Mouse (Mus musculus): Measurements from ENCODE around the gene Tnfsf13b. TPM values are rescaled to one million over a fixed set of nuclear protein-coding genes. Genes with fewer than 3 reads are reported as not detected.

Gene Tnfsf13b
- polyA plus RNA-seq, 1 experiment from 2014 or later = not detected

GRCm38 (mm10) chr8:10004115-10004514 is 2.2 kb upstream of the Tnfsf13b start:
- H3K4me1 ChIP-seq = peaks cover 10% of the 10 kb centered on the region
- H3K4me3 ChIP-seq = no peak overlapping the region
- no peak overlapping the region for H3K27ac ChIP-seq (replicated peaks)
- no peaks in the 10 kb centered on the region for H3K9me3 ChIP-seq
- 77% methylated on average over 7 of the region's 7 CpGs for WGBS
- H3K27me3 ChIP-seq (replicated peaks; ENCODE audit: low read depth, poor library complexity, severe bottlenecking) = peaks cover 19% of the 10 kb centered on the region
- DNase-seq (ENCODE audit: low spot score) = no peak
- H3K36me3 ChIP-seq (replicated peaks) = no peaks in the 10 kb centered on the region

- Histone ChIP-seq H3K27me3 (replicated peaks; ENCODE audit: low read depth, poor library complexity, severe bottlenecking) (peaks cover 19% of the 10 kb centered on the region), H3K27ac (replicated peaks) (peak overlapping the region; percentile 24; the same call in 1 of the 2 replicates), H3K36me3 (replicated peaks) (no peaks in the 10 kb centered on the region), H3K4me3 (peak overlapping the region; percentile 65), H3K9me3 (no peaks in the 10 kb centered on the region), H3K4me1 (peaks cover 10% of the 10 kb centered on the region)
- 4% methylated on average over 29 of the region's 29 CpGs for WGBS
- DNase-seq (ENCODE audit: low spot score) = peak; percentile 67
These were observed 856 bp downstream of the Tnfsf13b start for GRCm38 (mm10) chr8:10006986-10007659.

GRCm38 (mm10) chr8:10007660-10008028 is 1.4 kb downstream of the Tnfsf13b start:
- Histone ChIP-seq H3K9me3 (no peaks in the 10 kb centered on the region), H3K27ac (replicated peaks) (no peak overlapping the region), H3K4me1 (peaks cover 10% of the 10 kb centered on the region), H3K36me3 (replicated peaks) (no peaks in the 10 kb centered on the region), H3K27me3 (replicated peaks; ENCODE audit: low read depth, poor library complexity, severe bottlenecking) (peaks cover 19% of the 10 kb centered on the region), H3K4me3 (peak overlapping the region; percentile 65)
- no peak for DNase-seq (ENCODE audit: low spot score)
- WGBS = 36% methylated on average over 6 of the region's 6 CpGs

GRCm38 (mm10) chr8:10016252-10016651 is 10.0 kb downstream of the Tnfsf13b start:
- Histone ChIP-seq H3K4me3 (no peak overlapping the region), H3K9me3 (no peaks in the 10 kb centered on the region), H3K36me3 (replicated peaks) (no peaks in the 10 kb centered on the region), H3K27ac (replicated peaks) (no peak overlapping the region), H3K4me1 (no peaks in the 10 kb centered on the region), H3K27me3 (replicated peaks; ENCODE audit: low read depth, poor library complexity, severe bottlenecking) (no peaks in the 10 kb centered on the region)
- WGBS = 79% methylated on average over 1 of the region's 1 CpGs
- no peak for DNase-seq (ENCODE audit: low spot score)

GRCm38 (mm10) chr8:10017231-10017630 is 11.0 kb downstream of the Tnfsf13b start:
- Histone ChIP-seq H3K27ac (replicated peaks) (no peak overlapping the region), H3K9me3 (no peaks in the 10 kb centered on the region), H3K4me3 (no peak overlapping the region), H3K4me1 (no peaks in the 10 kb centered on the region), H3K36me3 (replicated peaks) (no peaks in the 10 kb centered on the region), H3K27me3 (replicated peaks; ENCODE audit: low read depth, poor library complexity, severe bottlenecking) (no peaks in the 10 kb centered on the region)
- DNase-seq (ENCODE audit: low spot score) = no peak
- 92% methylated on average over 3 of the region's 3 CpGs for WGBS

- no peaks in the 10 kb centered on the region for H3K9me3 ChIP-seq
- WGBS = 81% methylated on average over 8 of the region's 8 CpGs
- DNase-seq (ENCODE audit: low spot score) = no peak
- H3K36me3 ChIP-seq (replicated peaks) = no peaks in the 10 kb centered on the region
- H3K4me3 ChIP-seq = no peak overlapping the region
- no peaks in the 10 kb centered on the region for H3K27me3 ChIP-seq (replicated peaks; ENCODE audit: low read depth, poor library complexity, severe bottlenecking)
- no peak overlapping the region for H3K27ac ChIP-seq (replicated peaks)
- no peaks in the 10 kb centered on the region for H3K4me1 ChIP-seq
These were observed 24.2 kb downstream of the Tnfsf13b start for GRCm38 (mm10) chr8:10030320-10031060.

- no peaks in the 10 kb centered on the region for H3K36me3 ChIP-seq (replicated peaks)
- no peak overlapping the region for H3K4me3 ChIP-seq
- H3K9me3 ChIP-seq = no peaks in the 10 kb centered on the region
- H3K27me3 ChIP-seq (replicated peaks; ENCODE audit: low read depth, poor library complexity, severe bottlenecking) = no peaks in the 10 kb centered on the region
- no peak for DNase-seq (ENCODE audit: low spot score)
- H3K27ac ChIP-seq (replicated peaks) = no peak overlapping the region
- H3K4me1 ChIP-seq = no peaks in the 10 kb centered on the region
- 84% methylated on average over 9 of the region's 9 CpGs for WGBS
These were observed 24.9 kb downstream of the Tnfsf13b start for GRCm38 (mm10) chr8:10031177-10031576.

- no peaks in the 10 kb centered on the region for H3K27me3 ChIP-seq (replicated peaks; ENCODE audit: low read depth, poor library complexity, severe bottlenecking)
- no peak overlapping the region for H3K4me3 ChIP-seq
- H3K27ac ChIP-seq (replicated peaks) = no peak overlapping the region
- no peaks in the 10 kb centered on the region for H3K36me3 ChIP-seq (replicated peaks)
- DNase-seq (ENCODE audit: low spot score) = no peak
- WGBS = 75% methylated on average over 3 of the region's 3 CpGs
- no peaks in the 10 kb centered on the region for H3K9me3 ChIP-seq
- H3K4me1 ChIP-seq = no peaks in the 10 kb centered on the region
These were observed 34.6 kb downstream of the Tnfsf13b start for GRCm38 (mm10) chr8:10040866-10041265.

- H3K4me1 ChIP-seq = no peaks in the 10 kb centered on the region
- H3K9me3 ChIP-seq = no peaks in the 10 kb centered on the region
- H3K27ac ChIP-seq (replicated peaks) = no peak overlapping the region
- H3K36me3 ChIP-seq (replicated peaks) = no peaks in the 10 kb centered on the region
- 56% methylated on average over 13 of the region's 13 CpGs for WGBS
- no peak overlapping the region for H3K4me3 ChIP-seq
- no peaks in the 10 kb centered on the region for H3K27me3 ChIP-seq (replicated peaks; ENCODE audit: low read depth, poor library complexity, severe bottlenecking)
- DNase-seq (ENCODE audit: low spot score) = no peak
These were observed 37.7 kb downstream of the Tnfsf13b start for GRCm38 (mm10) chr8:10043842-10044510.

- Histone ChIP-seq H3K36me3 (replicated peaks) (no peaks in the 10 kb centered on the region), H3K4me3 (no peak overlapping the region), H3K4me1 (no peaks in the 10 kb centered on the region), H3K27me3 (replicated peaks; ENCODE audit: low read depth, poor library complexity, severe bottlenecking) (no peaks in the 10 kb centered on the region), H3K27ac (replicated peaks) (no peak overlapping the region), H3K9me3 (no peaks in the 10 kb centered on the region)
- WGBS = 83% methylated on average over 1 of the region's 1 CpGs
- no peak for DNase-seq (ENCODE audit: low spot score)
These were observed 39.5 kb downstream of the Tnfsf13b start for GRCm38 (mm10) chr8:10045743-10046142.

- DNase-seq (ENCODE audit: low spot score) = no peak
- Histone ChIP-seq H3K4me1 (0 out of 2 replicates have a peak, but pooled peaks cover 2% of the 10 kb centered on the region), H3K36me3 (replicated peaks) (no peaks in the 10 kb centered on the region), H3K27me3 (replicated peaks; ENCODE audit: low read depth, poor library complexity, severe bottlenecking) (no peaks in the 10 kb centered on the region), H3K4me3 (no peak overlapping the region), H3K9me3 (no peaks in the 10 kb centered on the region), H3K27ac (replicated peaks) (no peak overlapping the region)
- 80% methylated on average over 8 of the region's 8 CpGs for WGBS
These were observed 42.9 kb downstream of the Tnfsf13b start for GRCm38 (mm10) chr8:10049162-10049561.

- no peaks in the 10 kb centered on the region for H3K27me3 ChIP-seq (replicated peaks; ENCODE audit: low read depth, poor library complexity, severe bottlenecking)
- no peak for DNase-seq (ENCODE audit: low spot score)
- H3K4me3 ChIP-seq = no peak overlapping the region
- 66% methylated on average over 3 of the region's 3 CpGs for WGBS
- H3K4me1 ChIP-seq = 0 out of 2 replicates have a peak, but pooled peaks cover 2% of the 10 kb centered on the region
- no peaks in the 10 kb centered on the region for H3K9me3 ChIP-seq
- H3K36me3 ChIP-seq (replicated peaks) = no peaks in the 10 kb centered on the region
- H3K27ac ChIP-seq (replicated peaks) = no peak overlapping the region
These were observed 45.3 kb downstream of the Tnfsf13b start for GRCm38 (mm10) chr8:10051576-10051975.
